Mouse (Mus musculus) spleen, postnatal 0 days (tissue): ENCODE measurements around the gene Adra1d. TPM values are rescaled to one million over a fixed set of nuclear protein-coding genes. Genes with fewer than 3 reads are reported as not detected.

Experiments used
- polyA plus RNA-seq: library from polyadenylated mRNA; unstranded; fragments of >200 nt; fragmentation: Nextera tagmentation; extraction: Ambion mirVana; gene quantifications from 2 replicates; pipeline ENCODE4 v1.2.1, GENCODE M21; 2015

Gene Adra1d
- polyA plus RNA-seq, result 1.2 and 1.7 TPM in 2 replicates

GRCm38 (mm10) chr2:131561891-131562585 is at the start of gene Adra1d:
Adra1d (minus strand) TSS chr2:131562283.

Other genes with a start within 250 kb of the Adra1d start
- gene Rnf24, start 209.4 kb downstream of the Adra1d start, polyA plus RNA-seq, result 0.59 and 0.98 TPM in 2 replicates
- gene Smox, start 70.8 kb downstream of the Adra1d start, polyA plus RNA-seq, result 107 and 108 TPM in 2 replicates